Mouse (Mus musculus) neural tube, embryonic 14.5 days (tissue): ENCODE data around the gene Decr2. TPM values are rescaled to one million over a fixed set of nuclear protein-coding genes. Genes with fewer than 3 reads are reported as not detected.
"Not testable (repeated sequence)": the region's sequence is repeated elsewhere in the genome, so short reads cannot be mapped to it uniquely, and the experiment has no call there.

Source experiments
- ATAC-seq: fragments of 200-750 bp; cut with Nextera tagmentation; 2 replicates; pipeline ENCODE4 v1.8.0; 2017; ENCODE audit warnings: low read depth, mild to moderate bottlenecking, moderate TSS enrichment, moderate library complexity
- H3K27ac ChIP-seq: fragments of 300-500 bp; sonication (generic); 2 replicates; pipeline ENCODE4 v1.5.1; 2014; ENCODE audit warnings: low read depth, mild to moderate bottlenecking, control low read depth, low read length, moderate library complexity, mixed read lengths
- H3K27me3 ChIP-seq: fragments of 300-500 bp; sonication (generic); 2 replicates; pipeline ENCODE4 v1.6.1; 2014; ENCODE audit warnings: low read length; ENCODE audit not compliant: control insufficient read depth, insufficient read depth
- H3K36me3 ChIP-seq: fragments of 300-500 bp; sonication (generic); 2 replicates; pipeline ENCODE4 v1.6.1; 2014; ENCODE audit warnings: low read length, mixed read lengths; ENCODE audit not compliant: control insufficient read depth, insufficient read depth
- H3K4me1 ChIP-seq: fragments of 300-500 bp; sonication (generic); 2 replicates; pipeline ENCODE4 v1.6.1; 2014; ENCODE audit warnings: low read length; ENCODE audit not compliant: control insufficient read depth, insufficient read depth
- H3K4me2 ChIP-seq: fragments of 300-500 bp; sonication (generic); 2 replicates; pipeline ENCODE4 v1.6.1; 2014; ENCODE audit warnings: mild to moderate bottlenecking, low read depth, low read length, control low read depth
- H3K4me3 ChIP-seq: fragments of 300-500 bp; sonication (generic); 2 replicates; pipeline ENCODE4 v1.5.1; 2014; ENCODE audit warnings: low read depth, low read length, control low read depth, mixed read lengths
- H3K9ac ChIP-seq: fragments of 300-500 bp; sonication (generic); replicated peaks from 2 replicates; pipeline ENCODE4 v1.6.1; 2014; ENCODE audit warnings: low read depth, mild to moderate bottlenecking, control low read depth, low read length, mixed read lengths
- H3K9me3 ChIP-seq: fragments of 300-500 bp; sonication (generic); 2 replicates; pipeline ENCODE4 v1.6.1; 2016; ENCODE audit warnings: low read length; ENCODE audit not compliant: control insufficient read depth
- WGBS: fragments of 180-500 bp; shearing (Covaris S2); extraction: QIAGEN DNeasy Blood & Tissue Kit; methylation state at CpG from one replicate; pipeline ENCODE4 v1.1.7; 2014; 5-methylcytosine and 5-hydroxymethylcytosine counted together
- polyA plus RNA-seq: library from polyadenylated mRNA; unstranded; fragments of >200 nt; fragmentation: Nextera tagmentation; extraction: Ambion mirVana; gene quantifications from 2 replicates; pipeline ENCODE4 v1.2.1, GENCODE M21; 2014

Gene Decr2
- polyA plus RNA-seq, 1 experiment from 2014 or later = 33.4 TPM

DNA sequence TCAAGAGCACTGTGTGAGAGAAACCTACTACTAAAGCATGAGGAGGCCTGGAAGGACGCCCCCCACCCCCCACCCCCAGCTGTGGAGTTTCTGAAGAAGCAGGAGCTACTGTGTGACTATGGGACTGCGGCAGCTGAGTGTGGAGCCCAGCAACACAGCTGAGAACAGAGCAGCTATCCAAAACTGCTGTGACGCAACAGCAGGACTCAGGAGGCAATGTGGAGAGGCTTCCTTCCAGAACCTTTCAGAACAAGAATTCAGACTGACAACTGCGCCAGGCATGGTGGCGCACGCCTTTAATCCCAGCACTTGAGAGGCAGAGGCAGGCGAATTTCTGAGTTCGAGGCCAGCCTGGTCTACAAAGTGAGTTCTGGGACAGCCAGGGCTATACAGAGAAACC, 49.4 kb downstream of the Decr2 start:
- not testable (repeated sequence) for H3K4me3 ChIP-seq, H3K27ac ChIP-seq, H3K36me3 ChIP-seq, H3K4me2 ChIP-seq, H3K27me3 ChIP-seq, ATAC-seq, H3K9ac ChIP-seq, H3K9me3 ChIP-seq
- WGBS = 88% methylated on average over 8 of the region's 8 CpGs
- peaks cover 27% of the 10 kb centered on the region; the same call in 1 of the 2 replicates for H3K4me1 ChIP-seq

DNA sequence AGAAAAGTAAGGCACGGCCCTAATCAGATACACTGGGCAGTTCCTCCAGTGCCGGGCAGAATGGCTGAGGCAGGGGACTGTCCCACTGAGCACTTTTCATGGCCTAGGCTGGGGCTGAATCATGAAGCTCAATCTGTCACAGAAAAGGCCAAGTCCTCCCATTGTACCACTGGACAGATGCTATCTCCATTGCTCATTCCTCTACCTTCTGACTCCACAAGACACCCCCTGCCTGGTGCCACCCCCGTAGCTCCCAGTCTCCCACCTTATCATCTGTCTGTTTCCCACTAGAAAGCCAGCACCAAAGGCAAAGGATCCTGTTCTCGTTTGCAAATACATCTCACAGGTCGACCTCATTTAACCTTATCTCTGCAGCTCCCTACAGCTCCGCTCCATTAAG, 58.1 kb downstream of the Decr2 start:
- Histone ChIP-seq H3K36me3 (no peaks in the 10 kb centered on the region; the same call in 1 of the 2 replicates), H3K9me3 (no peaks in the 10 kb centered on the region), H3K4me3 (no peak overlapping the region), H3K9ac (no peak overlapping the region), H3K4me1 (no peaks in the 10 kb centered on the region), H3K27me3 (no peaks in the 10 kb centered on the region), H3K27ac (no peak overlapping the region), H3K4me2 (no peak overlapping the region)
- ATAC-seq = no peak
- 94% methylated on average over 6 of the region's 6 CpGs for WGBS

GRCm38 (mm10) chr17:26031583-26031982, 58.6 kb downstream of the Decr2 start:
- Histone ChIP-seq H3K9ac (no peak overlapping the region), H3K27me3 (no peaks in the 10 kb centered on the region), H3K36me3 (no peaks in the 10 kb centered on the region; the same call in 1 of the 2 replicates), H3K27ac (no peak overlapping the region), H3K4me3 (no peak overlapping the region), H3K9me3 (no peaks in the 10 kb centered on the region), H3K4me2 (no peak overlapping the region), H3K4me1 (no peaks in the 10 kb centered on the region)
- 88% methylated on average over 5 of the region's 5 CpGs for WGBS
- ATAC-seq = no peak

Other genes with a start within 250 kb of the Decr2 start
- gene Gm20683, start 248.6 kb downstream of the Decr2 start, polyA plus RNA-seq = 8.2 and 10.6 TPM in 2 replicates
- gene Rhot2, start 245.5 kb downstream of the Decr2 start, polyA plus RNA-seq = 6.6 and 10.4 TPM in 2 replicates
- gene Wdr90, start 228.8 kb downstream of the Decr2 start, polyA plus RNA-seq = 10.5 and 12.1 TPM in 2 replicates
- gene Mcrip2, start 221.6 kb downstream of the Decr2 start, polyA plus RNA-seq = 15.7 and 22.4 TPM in 2 replicates
- 65.3 and 73.9 TPM in 2 replicates for gene Mettl26, start 215.3 kb downstream of the Decr2 start, polyA plus RNA-seq
- gene Wfikkn1, start 209.5 kb downstream of the Decr2 start, polyA plus RNA-seq = 0.30 and 0.67 TPM in 2 replicates
- 25.1 and 29.6 TPM in 2 replicates for gene Rab40c, start 170.6 kb downstream of the Decr2 start, polyA plus RNA-seq
- gene Pigq, start 145.4 kb downstream of the Decr2 start, polyA plus RNA-seq = 66.4 and 76.8 TPM in 2 replicates
- gene Nhlrc4, start 145.4 kb downstream of the Decr2 start, polyA plus RNA-seq = not detected in 2 replicates
- gene A930017K11Rik, start 137.8 kb downstream of the Decr2 start, polyA plus RNA-seq = 0.08 and 0.30 TPM in 2 replicates
- 21.1 and 24.6 TPM in 2 replicates for gene Capn15, start 104.5 kb downstream of the Decr2 start, polyA plus RNA-seq
- 29.0 and 34.1 TPM in 2 replicates for gene Rab11fip3, start 20.8 kb downstream of the Decr2 start, polyA plus RNA-seq
- gene Nme4, start 5.3 kb upstream of the Decr2 start, polyA plus RNA-seq = 10.8 and 16.3 TPM in 2 replicates
- 2.8 and 3.1 TPM in 2 replicates for gene Tmem8, start 23.0 kb upstream of the Decr2 start, polyA plus RNA-seq
- gene Mrpl28, start 33.2 kb upstream of the Decr2 start, polyA plus RNA-seq = 177 and 192 TPM in 2 replicates
- gene Axin1, start 48.4 kb upstream of the Decr2 start, polyA plus RNA-seq = 7.1 and 7.7 TPM in 2 replicates
- 0.24 and 0.32 TPM in 2 replicates for gene Pdia2, start 108.8 kb upstream of the Decr2 start, polyA plus RNA-seq
- gene Rgs11, start 112.6 kb upstream of the Decr2 start, polyA plus RNA-seq = 18.9 and 19.9 TPM in 2 replicates
- 152 and 192 TPM in 2 replicates for gene Arhgdig, start 117.4 kb upstream of the Decr2 start, polyA plus RNA-seq
- gene Fam234a, start 153.9 kb upstream of the Decr2 start, polyA plus RNA-seq = 25.3 and 31.5 TPM in 2 replicates
- 111 and 123 TPM in 2 replicates for gene Luc7l, start 162.6 kb upstream of the Decr2 start, polyA plus RNA-seq